In the genomic region with DNA sequence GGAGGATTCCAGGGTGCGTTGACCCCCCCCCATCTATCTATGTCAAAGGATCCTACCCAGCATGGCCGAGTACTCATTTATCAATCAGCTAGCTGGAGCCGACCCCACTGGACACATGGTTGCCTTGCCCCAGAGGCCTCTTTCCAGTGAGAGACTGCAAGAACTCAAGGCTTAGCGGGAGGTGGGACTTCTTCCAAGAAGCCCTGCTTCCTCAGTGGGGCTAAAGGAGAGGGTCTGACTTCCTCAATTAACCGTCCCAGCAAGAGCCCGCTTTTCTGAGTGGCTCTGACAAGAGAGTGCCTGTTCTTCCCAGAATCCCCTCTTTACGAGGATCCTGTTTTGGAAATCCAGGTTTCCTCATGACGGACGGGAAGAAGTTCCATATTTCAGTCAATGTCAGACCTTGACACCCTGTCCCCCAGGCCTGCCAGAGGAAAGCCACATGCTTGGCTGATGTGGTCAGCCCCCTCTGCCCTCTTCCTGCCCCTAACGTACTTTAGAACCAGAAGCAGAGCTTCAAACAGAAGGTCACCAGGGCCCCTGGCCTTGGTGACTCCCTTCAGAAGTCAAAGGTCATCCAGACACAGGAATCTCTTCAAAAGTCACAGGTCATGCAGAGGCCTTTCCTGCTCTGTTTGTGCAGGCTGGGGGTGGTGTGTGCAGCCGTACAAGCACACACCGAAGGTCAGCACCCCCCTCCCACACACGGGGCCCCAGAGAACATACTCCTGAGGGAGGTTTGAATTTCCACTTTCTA, we compare ENCODE assay signal across 14 mouse cellular contexts. TPM values are rescaled to one million over a fixed set of nuclear protein-coding genes. Genes with fewer than 3 reads are reported as not detected.
DNase-seq lines count a peak whose midpoint lies in the region; ATAC-seq lines count a peak whose summit lies in the region.
"Had no signal": no experiment of that assay in that cellular context is flagged by ENCODE, and none has a peak within 500 bp of the region (broad histone marks: within the 10 kb centered on the region; RNA-seq: fewer than 3 reads in every experiment).

No protein-coding gene starts in this region.

- DNase-seq in adrenal gland, adult 2 months = peak; percentile 15
- no peak for DNase-seq in adrenal gland, adult 8-10 months
- peak; percentile 25 for DNase-seq in kidney, postnatal 10 days
- DNase-seq in kidney, postnatal 14 days = no peak
- DNase-seq in left cerebral cortex, adult 8-10 months (ENCODE audit: low spot score in 2 of 2) = no peak
- DNase-seq: heart, adult 18-20 months; lung, adult 2 months; thymus, adult 2 months had no signal

- no peak overlapping the region; the same call in 1 of the 2 replicates for H3K27ac ChIP-seq in intestine, embryonic 15.5 days
- H3K27ac ChIP-seq in liver, embryonic 16.5 days (ENCODE audit: low read length) = peak overlapping the region; percentile 64
- H3K27ac ChIP-seq: embryonic facial prominence, embryonic 13.5 days; hindbrain, postnatal 0 days had no signal

- H3K4me2 ChIP-seq in intestine, embryonic 15.5 days (replicated peaks) = no peak overlapping the region
- no peak overlapping the region for H3K4me2 ChIP-seq in liver, embryonic 16.5 days (ENCODE audit: low read depth, low read length)
- H3K4me2 ChIP-seq: embryonic facial prominence, embryonic 13.5 days had no signal

- H3K9me3 ChIP-seq in intestine, embryonic 15.5 days = no peaks in the 10 kb centered on the region
- H3K9me3 ChIP-seq in liver, embryonic 16.5 days (replicated peaks; ENCODE audit: control insufficient read depth, low read length) = no peaks in the 10 kb centered on the region
- H3K9me3 ChIP-seq: embryonic facial prominence, embryonic 13.5 days had no signal

- no peak overlapping the region for H3K9ac ChIP-seq in intestine, embryonic 15.5 days
- no peak overlapping the region for H3K9ac ChIP-seq in liver, embryonic 16.5 days (ENCODE audit: low read depth, low read length)
- H3K9ac ChIP-seq: embryonic facial prominence, embryonic 13.5 days; forebrain, postnatal 0 days had no signal

- no peak overlapping the region for H3K4me3 ChIP-seq in intestine, embryonic 15.5 days (replicated peaks)
- no peak overlapping the region for H3K4me3 ChIP-seq in liver, embryonic 16.5 days (ENCODE audit: low read depth, low read length)
- H3K4me3 ChIP-seq: embryonic facial prominence, embryonic 13.5 days had no signal

- peak; percentile 27; the same call in 1 of the 2 replicates for ATAC-seq in intestine, embryonic 15.5 days
- ATAC-seq in liver, embryonic 16.5 days (ENCODE audit: low read depth) = peak; percentile 79
- ATAC-seq in cerebellum, adult (ENCODE audit: insufficient number of reproducible peaks, low FRiP score, low TSS enrichment) = no peak
- ATAC-seq: hindbrain, postnatal 0 days had no signal

- no peaks in the 10 kb centered on the region for H3K36me3 ChIP-seq in intestine, embryonic 15.5 days
- H3K36me3 ChIP-seq in liver, embryonic 16.5 days (ENCODE audit: control insufficient read depth, insufficient read depth) = no peaks in the 10 kb centered on the region
- H3K36me3 ChIP-seq: embryonic facial prominence, embryonic 13.5 days had no signal

- no peaks in the 10 kb centered on the region for H3K27me3 ChIP-seq in intestine, embryonic 15.5 days (replicated peaks)
- H3K27me3 ChIP-seq in liver, embryonic 16.5 days (ENCODE audit: control insufficient read depth, insufficient read depth, low read depth, low read length) = no peaks in the 10 kb centered on the region

- H3K4me1 ChIP-seq in intestine, embryonic 15.5 days (replicated peaks) = peaks cover 57% of the 10 kb centered on the region
- H3K4me1 ChIP-seq in liver, embryonic 16.5 days (ENCODE audit: control insufficient read depth, low read depth, low read length) = peaks cover 24% of the 10 kb centered on the region

- 45% methylated on average over 13 of the region's 13 CpGs for WGBS in intestine, embryonic 15.5 days
- 9% methylated on average over 13 of the region's 13 CpGs for WGBS in liver, embryonic 16.5 days (ENCODE audit: insufficient replicate concordance)

RNA-seq across cellular contexts. Expression of gene Dlk1, which starts 59.7 kb away (rescaled TPM):
- total RNA-seq in adrenal gland, adult 2 months (2021) = 100 to 1,000 TPM; 623 to 917 TPM
- polyA plus RNA-seq in adrenal gland, adult 2 months (2012; rRNA removed) = 1,239 and 1,424 TPM in 2 replicates
- total RNA-seq in adrenal gland, adult 8-10 months (2022) = 1,000 to 10,000 TPM in 1 of 4 experiments, 100 to 1,000 TPM in 3; 841 to 1,077 (median 912) TPM
- 364 and 395 TPM in 2 replicates for polyA plus RNA-seq in intestine, embryonic 15.5 days (2015; fragmentation: Nextera tagmentation; extraction: Ambion mirVana)
- 457 and 482 TPM in 2 replicates for polyA plus RNA-seq in liver, embryonic 16.5 days (2015; fragmentation: Nextera tagmentation; extraction: Ambion mirVana)
- total RNA-seq in left cerebral cortex, adult 8-10 months (2022) = 10 to 100 TPM; 12.6 to 16.4 (median 13.7) TPM

Comparison
In these comparisons a context has a peak if more than half of its experiments do, and no peak if none do; other contexts are left out.
1. DNase-seq: peak in adrenal gland, adult 2 months (single experiment) and kidney, postnatal 10 days (single experiment); none in adrenal gland, adult 8-10 months (single experiment), kidney, postnatal 14 days (single experiment) and left cerebral cortex, adult 8-10 months (0 of 2).
2. RNA of gene Dlk1, which starts 59.7 kb away (total RNA-seq): 841 to 1,077 TPM in adrenal gland, adult 8-10 months and 623 to 917 TPM in adrenal gland, adult 2 months; 12.6 to 16.4 TPM in left cerebral cortex, adult 8-10 months; every median in the first group is over 10 times any median in the second.